Mouse (Mus musculus) mature B cell (primary cell): ENCODE data around the gene Palld.

Experiments
- in situ Hi-C: fragments of 300-500 bp; cut with MboI; formaldehyde crosslinking; loops from 2 replicates; pipeline ENCODE4 v1.14.3; 2019

Gene Palld

DNA sequence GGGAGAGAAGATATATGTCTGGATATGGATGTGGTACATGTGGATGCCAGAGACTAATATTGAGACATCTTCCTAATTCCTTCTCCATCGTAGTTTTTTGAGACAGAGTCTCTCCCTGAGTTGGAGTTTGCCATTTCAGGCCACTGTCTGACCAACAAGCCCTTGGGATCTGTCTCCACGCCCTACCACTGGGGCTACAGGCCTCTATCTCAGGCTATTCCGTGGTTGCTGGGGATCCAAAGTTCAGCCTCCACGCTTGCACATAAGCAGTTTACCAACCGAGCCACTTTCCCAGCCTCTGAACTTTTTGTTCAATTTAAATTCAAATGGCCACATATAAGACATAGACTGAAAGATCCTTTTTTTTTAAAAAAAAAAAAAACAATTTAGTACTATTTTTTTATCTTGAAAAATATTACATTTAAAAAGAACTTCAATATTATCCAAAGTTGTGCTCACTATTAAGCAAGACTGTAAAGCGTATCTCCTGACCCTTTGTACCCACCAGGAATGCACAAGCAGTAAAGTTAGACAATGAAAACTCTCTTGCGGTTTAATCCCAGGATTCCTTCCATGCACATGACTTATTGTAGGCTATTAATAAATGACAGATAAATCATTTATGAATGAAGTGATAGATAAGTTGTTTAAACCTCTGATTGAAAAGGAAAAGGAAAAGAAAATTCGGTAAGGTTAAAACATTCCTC lies 276.1 kb downstream of the Palld start:
- in situ Hi-C loops, result no loop called here

DNA sequence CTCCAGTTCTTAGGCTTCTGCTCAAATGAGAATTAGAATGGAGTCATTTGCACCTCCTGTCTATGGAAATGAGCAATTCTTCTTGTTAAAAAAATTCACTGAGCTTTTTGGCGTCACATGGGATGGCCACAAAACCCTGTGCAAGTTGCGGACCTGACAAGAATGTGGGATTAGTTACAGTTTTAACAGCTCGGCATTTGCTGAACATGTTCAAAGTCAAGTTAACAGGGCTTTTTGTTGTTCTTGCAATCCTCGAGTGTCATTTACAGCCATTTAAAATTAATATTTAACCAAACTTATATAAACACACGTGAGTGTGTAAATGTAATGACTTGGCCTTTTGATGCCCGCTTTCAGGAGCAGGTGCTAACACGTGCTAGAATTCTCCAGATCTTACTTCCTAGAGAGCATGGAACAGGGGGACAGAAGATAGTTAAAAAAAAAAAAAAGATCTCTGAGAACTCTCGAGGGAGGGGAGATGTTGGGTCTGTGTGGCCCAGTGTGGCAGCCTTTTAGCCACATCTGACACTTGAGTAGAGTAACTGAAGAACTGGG lies 276.8 kb downstream of the Palld start:
- in situ Hi-C loops, result no loop called here

DNA sequence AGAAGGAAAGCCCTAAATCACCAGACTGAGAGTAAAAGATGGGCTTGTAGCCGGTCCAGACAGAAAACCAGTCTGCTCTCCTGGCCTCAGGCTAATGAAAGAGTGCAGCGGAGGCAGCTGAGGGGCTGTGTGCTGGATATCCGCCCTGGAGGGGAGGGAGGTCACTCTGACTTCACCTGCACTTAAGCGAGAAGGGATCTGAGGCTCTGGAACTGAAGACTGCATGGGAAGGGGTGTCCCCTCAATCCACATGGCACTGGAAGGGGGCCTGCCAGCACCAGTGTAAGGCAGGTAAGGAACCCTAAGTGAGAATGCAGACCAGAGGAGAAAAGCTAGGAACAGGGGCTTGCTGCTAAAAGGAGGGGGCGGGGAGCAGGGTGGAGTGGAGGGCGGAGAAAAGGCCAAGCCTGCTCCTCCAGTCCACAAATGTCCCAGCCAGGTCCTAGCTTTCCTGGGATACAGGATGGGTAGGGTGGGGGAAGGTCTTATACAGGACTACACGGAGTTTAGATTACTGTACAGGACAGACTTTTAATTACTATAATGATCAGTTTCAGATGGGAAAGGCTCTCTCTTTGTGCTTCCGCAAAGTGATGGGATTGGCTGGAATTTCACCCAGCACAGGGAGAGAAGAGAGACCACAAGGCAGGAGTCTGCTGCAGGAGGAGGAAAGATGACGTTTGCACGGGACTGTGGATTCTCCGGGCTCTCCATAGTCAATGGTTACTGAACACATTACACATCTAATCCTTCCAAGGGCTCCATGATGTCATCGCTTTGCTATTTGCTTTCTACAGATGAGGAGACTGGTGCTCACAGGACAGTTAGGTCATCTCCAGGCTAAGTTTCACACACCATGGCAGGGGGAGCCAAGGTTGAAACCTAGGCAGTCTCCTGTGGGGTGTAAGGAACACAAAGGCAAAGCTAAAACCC lies 278.7 kb downstream of the Palld start:
- in situ Hi-C loops, result no loop called here

DNA sequence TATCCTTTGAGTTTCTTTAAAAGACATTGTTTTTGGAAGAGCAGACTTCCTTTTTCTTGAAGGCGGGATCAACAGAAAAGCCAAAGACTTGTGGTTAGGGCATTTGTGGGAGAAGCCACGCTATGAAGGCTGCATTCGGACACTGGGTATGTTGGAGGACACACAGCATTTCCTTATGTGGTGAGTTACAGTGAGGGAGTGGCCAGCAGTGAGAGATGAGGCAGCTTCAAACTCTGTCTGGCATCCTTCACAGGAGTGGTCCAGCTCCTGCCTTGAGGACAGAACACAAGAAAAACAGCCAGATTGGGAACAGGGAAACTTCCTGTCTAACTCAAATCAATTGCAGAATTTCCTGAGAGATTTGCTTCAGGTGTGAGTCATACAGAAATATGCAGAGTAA lies 281.2 kb downstream of the Palld start:
- in situ Hi-C loops, result no loop called here

DNA sequence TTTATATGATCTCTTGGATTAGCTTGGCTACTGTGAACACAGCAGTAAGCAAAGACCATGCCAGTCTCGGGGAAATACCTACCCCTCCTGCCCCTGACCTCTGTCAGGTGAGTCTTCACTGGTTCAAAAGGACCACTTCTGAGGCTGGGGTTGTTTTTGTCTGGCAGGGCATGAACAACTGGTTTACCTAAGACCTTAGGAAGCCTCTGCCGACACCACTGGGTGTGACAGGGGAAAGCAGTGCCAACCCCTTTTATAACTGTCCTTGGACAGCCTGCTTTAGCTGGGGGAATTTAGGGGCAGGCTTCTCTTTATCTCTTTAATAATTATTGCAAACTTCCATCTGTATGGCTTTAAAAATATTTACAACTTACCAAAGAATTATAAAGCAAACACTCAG lies 284.8 kb downstream of the Palld start:
- in situ Hi-C loops, result no loop called here

DNA sequence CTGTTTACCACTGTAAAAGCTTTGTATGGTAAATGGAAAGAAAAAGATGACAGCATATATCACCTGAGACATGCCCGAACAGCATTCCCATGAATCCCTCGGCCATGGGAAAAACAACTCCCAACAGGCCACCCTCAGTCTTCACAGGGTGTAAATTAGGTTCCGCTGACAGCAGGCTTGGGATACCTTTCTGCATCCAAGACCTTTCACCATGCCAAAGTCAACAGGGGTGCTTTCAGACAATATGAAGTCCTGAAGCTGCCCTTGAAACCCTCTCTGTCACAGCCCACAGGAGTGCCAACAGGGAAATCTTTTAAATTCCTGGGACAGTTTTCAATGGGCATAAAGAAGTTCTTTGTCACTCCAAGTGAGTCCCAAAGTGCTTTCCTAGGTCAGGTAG lies 285.4 kb downstream of the Palld start:
- in situ Hi-C loops, result no loop called here

DNA sequence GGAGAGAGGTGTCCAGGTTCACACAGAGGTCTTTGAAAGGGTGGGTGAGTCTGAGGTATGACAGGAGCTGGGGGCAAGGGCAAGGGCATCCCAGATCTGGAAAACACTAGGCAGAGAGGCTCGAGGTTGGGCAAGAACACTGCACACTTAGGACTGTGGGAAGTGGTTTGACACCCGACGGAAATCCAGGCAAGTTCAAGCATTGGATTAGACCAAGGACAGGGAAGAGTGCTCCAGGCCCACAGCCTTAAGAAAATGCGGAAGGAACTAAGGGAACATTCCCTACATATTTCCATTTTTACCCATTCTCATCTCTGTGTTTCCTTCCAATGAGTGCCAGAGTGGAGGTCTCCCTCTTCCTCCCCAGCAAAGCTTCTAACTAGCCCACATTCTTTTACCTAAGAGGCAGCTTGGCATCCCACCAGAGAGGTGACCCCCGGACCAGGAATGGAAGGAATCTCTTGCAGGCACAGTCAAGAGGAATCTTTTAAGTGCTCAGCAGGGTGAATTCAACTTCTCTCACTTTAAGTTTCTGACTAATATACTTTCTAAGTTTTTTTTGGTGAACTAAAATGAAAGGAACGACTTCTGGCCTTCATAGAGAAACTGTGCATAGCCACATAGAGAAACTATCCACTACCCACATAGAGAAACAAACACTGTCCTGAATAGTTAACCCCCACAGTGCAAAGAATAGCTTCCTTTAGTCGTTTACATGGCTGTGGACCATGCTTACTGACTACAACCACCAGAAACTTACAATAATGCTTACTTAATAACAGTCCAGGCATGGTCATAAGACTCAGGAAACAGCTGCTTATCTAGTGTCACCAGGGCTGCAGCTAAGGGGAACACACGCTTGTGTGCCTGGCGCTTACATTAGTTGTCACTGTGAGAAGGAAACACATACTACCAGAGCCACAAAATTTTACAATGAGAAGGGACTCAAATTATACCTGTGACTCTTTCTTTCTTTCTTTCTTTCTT lies 286.5 kb downstream of the Palld start:
- in situ Hi-C loops, result no loop called here

DNA sequence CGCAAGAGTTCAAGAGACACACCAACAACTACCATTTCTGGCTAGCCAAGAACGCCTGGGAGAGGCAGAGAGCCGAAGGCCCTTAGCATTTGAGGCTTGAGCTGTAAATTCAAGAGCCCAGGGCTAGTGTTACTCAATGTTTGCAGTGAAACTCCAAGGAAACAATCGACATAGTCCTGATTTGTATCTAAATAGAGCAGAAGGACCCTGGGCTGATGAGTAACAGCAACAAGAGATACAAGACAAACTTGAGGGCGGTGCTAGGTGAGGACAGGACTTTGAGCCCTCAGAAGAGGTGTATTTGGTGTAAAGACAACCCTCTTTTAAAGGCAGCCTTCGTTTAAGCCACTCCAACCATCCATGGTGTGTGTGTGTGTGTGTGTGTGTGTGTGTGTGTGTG lies 290.7 kb downstream of the Palld start:
- in situ Hi-C loops, result no loop called here

DNA sequence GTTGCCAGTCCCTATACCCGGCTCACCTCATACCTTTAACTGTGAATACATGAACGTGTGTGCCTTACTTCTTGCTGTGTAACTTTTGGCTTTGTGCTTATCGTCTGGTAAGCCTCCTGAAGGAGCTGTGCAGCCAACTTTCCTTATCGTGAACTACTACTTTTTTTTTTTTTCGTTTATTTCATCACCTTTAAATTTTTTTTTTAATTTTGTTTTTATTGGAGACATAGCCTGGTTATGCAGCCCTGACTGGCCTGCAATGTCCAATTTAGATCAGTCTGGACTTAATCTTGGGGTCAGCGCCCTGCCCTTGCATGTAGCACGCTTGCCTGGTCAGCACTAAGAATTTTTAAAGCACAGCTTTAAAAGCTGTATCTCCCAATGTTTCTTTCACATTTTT lies 291.4 kb downstream of the Palld start:
- in situ Hi-C loops, result no loop called here

DNA sequence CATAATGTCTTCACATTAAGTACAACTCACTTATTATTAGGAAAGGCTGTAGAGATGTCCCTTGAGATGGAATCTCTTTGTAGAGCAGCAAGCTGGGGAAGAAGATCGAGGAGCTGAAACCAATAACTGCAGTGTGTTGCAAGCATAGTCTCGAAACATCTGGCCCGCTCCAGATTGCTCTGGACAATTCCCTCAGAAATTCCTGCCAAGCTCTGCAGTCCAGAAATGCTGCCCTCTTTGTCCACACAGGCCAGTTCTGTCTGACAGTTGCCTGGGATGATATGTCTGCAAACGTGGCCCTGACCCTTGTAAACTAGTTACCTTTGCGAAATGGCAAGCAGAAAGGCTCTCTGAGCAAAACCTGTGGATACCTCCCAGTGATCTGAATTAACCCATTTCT lies 291.9 kb downstream of the Palld start:
- in situ Hi-C loops, result no loop called here

DNA sequence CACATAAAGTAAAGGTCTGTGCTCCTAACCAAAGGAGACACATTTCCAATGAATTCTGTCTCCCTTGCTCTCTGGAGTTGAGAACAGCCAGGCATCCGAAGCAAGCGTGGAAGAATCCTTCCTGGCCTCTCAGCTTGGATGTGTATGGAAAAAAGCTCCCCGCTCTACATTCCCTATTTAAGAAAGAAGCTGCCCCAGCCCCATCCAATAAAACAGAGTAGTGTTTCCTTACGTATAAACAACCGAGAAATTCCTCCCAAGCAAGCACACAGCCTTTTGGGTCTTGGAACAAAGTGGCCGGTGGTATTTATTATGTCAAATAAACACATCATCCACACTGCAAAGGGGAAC lies 295.1 kb downstream of the Palld start:
- in situ Hi-C loops, result no loop called here

DNA sequence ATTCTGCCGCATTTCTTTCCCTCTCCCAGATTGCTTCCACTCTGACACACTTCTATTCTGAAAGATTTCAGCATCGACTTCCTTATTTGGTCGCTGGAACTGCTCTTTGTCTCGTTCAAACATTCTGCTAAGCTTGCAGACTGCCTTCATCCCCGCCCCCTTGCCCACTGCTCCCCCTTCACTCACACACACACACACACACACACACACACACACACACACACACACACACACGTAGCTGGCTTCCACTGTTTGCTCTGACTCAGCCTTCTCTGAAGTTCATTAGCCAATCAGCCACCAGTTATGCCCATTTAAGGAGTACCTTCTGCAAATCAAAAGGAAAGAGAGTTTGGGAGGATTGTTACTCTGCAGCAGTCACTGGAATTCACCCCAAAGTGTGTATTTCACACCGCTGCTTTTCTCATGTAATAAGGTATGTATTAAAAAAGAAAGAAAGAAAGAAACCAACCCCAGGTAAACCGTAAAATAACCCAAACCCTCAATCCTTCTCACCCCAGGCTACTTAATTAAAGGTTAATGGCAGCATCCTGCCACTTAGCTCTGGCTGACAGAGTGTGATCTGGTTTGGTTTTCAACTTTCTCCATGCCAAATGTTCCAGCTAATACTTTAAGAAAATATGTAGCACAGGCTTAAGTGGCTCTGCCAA lies 295.6 kb downstream of the Palld start:
- in situ Hi-C loops, result no loop called here

DNA sequence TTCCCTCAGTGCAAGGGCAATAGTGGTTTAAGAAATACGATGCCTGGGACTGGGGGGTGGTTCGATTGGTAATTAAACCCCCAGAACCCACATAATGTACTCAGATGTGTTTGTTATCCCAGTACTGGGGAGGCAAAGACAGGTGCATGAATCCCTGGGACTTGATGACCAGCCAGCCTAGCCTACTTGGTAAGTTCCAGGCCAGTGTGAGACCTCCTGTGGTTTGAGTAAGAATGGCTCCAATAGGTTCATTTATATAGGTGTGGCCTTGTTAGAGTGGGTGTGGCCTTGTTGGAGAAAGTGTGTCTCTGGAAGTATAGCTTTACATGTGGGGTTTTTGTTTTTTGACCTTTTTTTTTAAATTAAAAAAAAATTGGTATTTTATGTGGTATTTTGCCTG lies 297.6 kb downstream of the Palld start:
- in situ Hi-C loops, result no loop called here

DNA sequence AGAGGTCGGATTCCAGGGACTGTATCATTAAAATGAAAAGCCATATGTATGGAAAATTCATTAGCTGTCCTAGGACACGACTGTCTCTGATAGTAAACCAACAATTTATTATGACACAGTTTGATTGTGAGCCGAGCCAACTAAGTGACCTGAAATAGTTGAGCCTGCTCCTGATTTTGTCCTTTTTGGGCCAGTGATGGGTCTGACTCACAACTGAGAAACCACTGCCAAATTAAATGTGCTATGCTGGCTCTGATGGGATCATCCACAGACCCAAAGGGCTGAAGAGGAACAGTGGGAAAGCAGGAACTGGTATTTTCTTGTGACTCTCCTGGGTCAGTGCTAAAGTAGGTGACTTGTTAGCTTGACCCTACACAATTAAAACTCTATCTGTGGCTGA lies 305.6 kb downstream of the Palld start:
- in situ Hi-C loops, result no loop called here

DNA sequence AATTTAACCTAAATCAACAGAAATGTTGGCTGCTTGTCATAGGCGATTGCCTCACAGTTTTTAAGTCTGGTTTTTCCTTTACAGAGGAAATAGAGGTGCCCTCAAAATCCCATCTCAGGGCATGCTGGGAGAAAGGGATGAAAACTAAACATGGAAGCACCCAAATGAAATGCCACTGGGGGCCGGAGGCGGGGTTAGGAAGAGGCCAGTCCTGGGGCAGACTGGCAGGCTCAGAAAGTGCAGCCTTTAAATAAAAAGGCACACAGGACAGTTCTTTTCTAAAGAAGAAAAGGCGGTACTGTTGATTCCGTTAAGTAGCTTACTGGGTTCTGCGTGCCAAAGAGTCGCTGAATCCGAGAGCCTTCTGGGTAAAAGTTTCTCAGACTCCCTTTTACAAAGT lies 311.0 kb downstream of the Palld start:
- in situ Hi-C loops, result no loop called here

DNA sequence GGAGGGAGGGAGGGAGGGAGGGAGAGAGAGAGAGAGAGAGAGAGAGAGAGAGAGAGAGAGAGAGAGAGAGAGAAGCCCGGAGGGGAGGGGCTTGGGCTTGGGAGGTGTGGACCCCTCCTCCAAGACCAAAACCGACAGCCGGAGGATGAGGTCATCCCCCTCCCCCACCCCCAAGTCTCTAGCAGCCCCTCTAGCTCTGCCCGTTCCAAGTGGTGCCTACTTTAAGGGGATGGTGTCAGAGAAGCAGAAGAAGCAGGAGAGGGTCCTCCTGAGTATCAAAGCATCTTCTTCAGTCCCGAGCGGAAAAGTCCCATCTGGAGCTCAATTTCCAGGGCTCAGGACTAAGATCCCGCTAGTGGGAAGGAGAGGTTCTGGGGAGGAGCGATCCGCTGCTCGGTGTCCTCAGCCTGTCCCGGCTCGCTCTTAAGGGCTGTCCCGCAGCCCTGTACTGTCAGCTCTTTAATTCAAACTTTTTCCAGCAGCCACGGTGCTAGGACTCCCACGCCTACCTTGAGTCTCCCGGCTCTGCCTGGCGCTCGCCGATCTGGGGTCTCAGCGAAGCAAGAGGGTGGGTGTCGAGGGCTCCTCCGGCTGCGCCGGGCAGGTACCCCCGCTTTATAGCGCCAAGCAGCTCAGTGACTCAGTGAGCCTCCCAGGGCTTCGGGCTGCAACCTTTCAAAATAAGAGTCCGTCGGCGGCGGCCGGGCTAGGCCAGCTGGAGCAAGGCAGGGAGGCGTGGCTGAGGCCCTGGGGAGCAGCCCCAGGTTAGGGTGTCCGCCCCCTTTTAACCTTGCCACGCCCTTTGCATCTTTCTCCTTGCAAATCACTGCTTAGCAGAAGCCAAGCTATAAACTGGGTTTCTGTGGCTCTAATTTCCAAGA lies 311.7 kb downstream of the Palld start:
- in situ Hi-C loops, result no loop called here

DNA sequence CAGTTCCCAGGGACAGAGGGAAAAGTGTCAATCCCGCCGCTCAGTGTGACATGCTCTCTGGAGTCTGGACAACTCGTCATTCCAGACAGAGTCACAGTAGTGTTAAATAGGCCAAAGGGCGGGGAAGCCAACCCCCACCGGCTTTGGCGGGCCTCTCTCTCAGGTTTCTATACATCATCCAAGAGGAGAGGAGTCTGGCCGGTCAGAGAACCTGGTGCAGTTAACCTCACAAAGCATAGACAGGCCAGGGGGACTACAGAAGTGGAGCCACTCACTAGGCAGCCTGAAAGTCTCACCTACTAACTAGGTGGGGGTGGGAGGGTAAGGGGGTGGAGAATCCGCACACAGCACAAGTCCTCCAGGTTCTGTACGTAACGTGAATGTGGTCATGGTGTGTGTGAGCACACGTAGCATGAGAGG lies 312.5 kb downstream of the Palld start:
- in situ Hi-C loops, result no loop called here

DNA sequence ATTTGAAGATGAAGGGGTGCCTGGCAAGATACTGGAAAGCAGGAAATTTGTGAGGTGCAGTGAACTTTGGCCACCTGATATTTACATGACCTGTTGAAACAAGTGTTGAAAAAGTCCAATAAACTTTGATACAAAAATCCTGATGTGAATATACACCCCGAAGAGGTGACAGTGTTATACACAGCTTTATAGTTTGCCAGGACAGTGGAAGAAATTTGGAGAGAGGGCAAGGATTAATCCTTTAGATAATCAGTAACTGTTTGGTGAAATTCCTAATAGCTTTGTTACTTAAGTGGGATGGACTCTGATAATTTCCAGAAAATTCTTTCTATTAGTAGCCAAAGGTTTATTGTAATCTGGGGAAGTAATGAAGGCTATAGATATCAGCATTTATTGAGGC lies 314.2 kb downstream of the Palld start:
- in situ Hi-C loops, result no loop called here

DNA sequence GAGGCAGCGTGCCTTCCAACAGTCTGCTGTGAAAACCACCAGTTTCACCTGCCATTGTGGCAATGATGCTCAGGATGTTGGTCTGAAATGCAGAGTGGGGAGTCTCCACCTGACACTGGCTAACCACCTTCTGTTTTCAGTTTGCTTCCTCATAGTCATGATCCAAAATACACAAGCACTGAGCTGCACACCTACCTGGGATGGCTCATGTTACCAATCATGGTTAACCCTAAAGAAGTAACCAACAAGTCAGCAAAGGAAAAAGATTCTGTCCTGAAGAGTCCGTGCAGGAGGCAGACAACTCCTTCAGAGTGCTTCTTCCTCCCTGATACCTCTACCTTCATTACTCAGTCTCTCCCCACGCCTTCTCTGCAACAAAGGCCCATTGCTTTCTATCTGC lies 314.8 kb downstream of the Palld start:
- in situ Hi-C loops, result no loop called here

DNA sequence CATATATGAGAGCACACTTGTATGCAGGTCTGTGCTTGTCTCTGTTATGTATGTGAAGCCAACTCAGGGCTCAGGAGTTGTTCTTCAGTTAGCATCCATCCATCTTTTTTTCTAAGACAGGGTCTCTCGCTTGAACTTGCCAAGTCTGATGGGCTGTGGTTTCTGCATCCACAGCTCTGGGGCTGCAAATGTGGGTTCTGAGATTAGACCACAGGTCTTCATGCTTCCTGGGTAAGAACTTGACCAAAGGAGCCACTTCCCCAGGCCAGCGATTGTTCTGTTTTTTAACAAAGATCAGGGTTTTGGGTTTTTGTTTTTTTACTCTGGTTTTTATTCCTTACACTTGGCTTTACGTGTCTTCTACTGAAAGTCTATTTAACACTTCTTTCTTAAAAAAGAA lies 316.0 kb downstream of the Palld start:
- in situ Hi-C loops, result no loop called here
